ENCODE assay signal across 16 mouse cellular contexts in genomic region chr1:118335847-118336246, GRCm38 (mm10). TPM values are rescaled to one million over a fixed set of nuclear protein-coding genes. Genes with fewer than 3 reads are reported as not detected.
A peak's percentile ranks its signal among the peaks of the same experiment; 100 is the strongest.
DNase-seq lines count a peak whose midpoint lies in the region; ATAC-seq and TF ChIP-seq lines count a peak whose summit lies in the region.
"Had no signal": no experiment of that assay in that cellular context is flagged by ENCODE, and none has a peak within 500 bp of the region (broad histone marks: within the 10 kb centered on the region; RNA-seq: fewer than 3 reads in every experiment).

No protein-coding gene starts in this region.

- H3K9ac ChIP-seq in kidney, embryonic 15.5 days: no peak overlapping the region
- H3K9ac ChIP-seq in midbrain, postnatal 0 days (replicated peaks; ENCODE audit: low read length, poor library complexity, severe bottlenecking): no peak overlapping the region
- H3K9ac ChIP-seq in midbrain, embryonic 11.5 days (ENCODE audit: low read length): no peak overlapping the region
- H3K9ac ChIP-seq: neural tube, embryonic 13.5 days; stomach, embryonic 15.5 days had no signal

- H3K4me3 ChIP-seq in kidney, embryonic 15.5 days (replicated peaks): no peak overlapping the region
- no peak overlapping the region for H3K4me3 ChIP-seq in midbrain, postnatal 0 days (ENCODE audit: low read depth, low read length)
- H3K4me3 ChIP-seq in midbrain, embryonic 11.5 days (ENCODE audit: low read depth, low read length): no peak overlapping the region
- H3K4me3 ChIP-seq: neural tube, embryonic 13.5 days; stomach, embryonic 15.5 days had no signal

- no peak overlapping the region for H3K4me2 ChIP-seq in kidney, embryonic 15.5 days
- H3K4me2 ChIP-seq in midbrain, postnatal 0 days (ENCODE audit: low read depth, low read length, poor library complexity, severe bottlenecking): no peak overlapping the region
- no peak overlapping the region for H3K4me2 ChIP-seq in midbrain, embryonic 11.5 days
- H3K4me2 ChIP-seq: neural tube, embryonic 13.5 days; stomach, embryonic 15.5 days had no signal

- H3K27ac ChIP-seq in kidney, embryonic 15.5 days: no peak overlapping the region
- H3K27ac ChIP-seq in midbrain, postnatal 0 days (ENCODE audit: low read depth, low read length): no peak overlapping the region
- H3K27ac ChIP-seq in midbrain, embryonic 11.5 days (ENCODE audit: low read depth, low read length): no peak overlapping the region
- H3K27ac ChIP-seq: neural tube, embryonic 13.5 days; stomach, embryonic 15.5 days had no signal

- H3K4me1 ChIP-seq in kidney, embryonic 15.5 days: no peaks in the 10 kb centered on the region
- H3K4me1 ChIP-seq in midbrain, postnatal 0 days (ENCODE audit: insufficient read depth, low read length): no peaks in the 10 kb centered on the region
- no peaks in the 10 kb centered on the region for H3K4me1 ChIP-seq in midbrain, embryonic 11.5 days (ENCODE audit: control insufficient read depth, insufficient read depth, low read length)
- H3K4me1 ChIP-seq: neural tube, embryonic 13.5 days; stomach, embryonic 15.5 days had no signal

- no peaks in the 10 kb centered on the region for H3K27me3 ChIP-seq in kidney, embryonic 15.5 days
- H3K27me3 ChIP-seq in midbrain, postnatal 0 days (ENCODE audit: insufficient read depth, low read length): no peaks in the 10 kb centered on the region
- H3K27me3 ChIP-seq in midbrain, embryonic 11.5 days (ENCODE audit: control insufficient read depth, insufficient read depth, low read length): no peaks in the 10 kb centered on the region
- H3K27me3 ChIP-seq: neural tube, embryonic 13.5 days; stomach, embryonic 15.5 days had no signal

- no peak for ATAC-seq in kidney, embryonic 15.5 days (replicated peaks; ENCODE audit: low FRiP score)
- ATAC-seq in midbrain, postnatal 0 days (ENCODE audit: low FRiP score): no peak
- ATAC-seq in midbrain, embryonic 11.5 days (ENCODE audit: low FRiP score): no peak
- ATAC-seq: forebrain, embryonic 16.5 days had no signal

- peaks cover 48% of the 10 kb centered on the region for H3K36me3 ChIP-seq in kidney, embryonic 15.5 days
- peaks cover 24% of the 10 kb centered on the region for H3K36me3 ChIP-seq in midbrain, postnatal 0 days (ENCODE audit: insufficient read depth, low read length)
- peaks cover 12% of the 10 kb centered on the region; the same call in 1 of the 2 replicates for H3K36me3 ChIP-seq in midbrain, embryonic 11.5 days (ENCODE audit: control insufficient read depth, insufficient read depth, low read length)

- no peaks in the 10 kb centered on the region for H3K9me3 ChIP-seq in kidney, embryonic 15.5 days (replicated peaks)
- no peaks in the 10 kb centered on the region for H3K9me3 ChIP-seq in midbrain, postnatal 0 days (ENCODE audit: low read length)
- H3K9me3 ChIP-seq in midbrain, embryonic 11.5 days (ENCODE audit: control insufficient read depth, low read length): no peaks in the 10 kb centered on the region
- H3K9me3 ChIP-seq: neural tube, embryonic 13.5 days; stomach, embryonic 15.5 days had no signal

- peak; percentile 15 for DNase-seq in kidney, adult 9 months
- peak; percentile 37 for DNase-seq in midbrain, postnatal 0 days (ENCODE audit: low spot score)
- DNase-seq in midbrain, embryonic 11.5 days (ENCODE audit: low spot score, missing footprints): no peak
- peak; percentile 65 for DNase-seq in NIH3T3 (ENCODE audit: low read depth)
- peak; percentile 34 for DNase-seq in retina, postnatal 1 day
- no peak for DNase-seq in layer of hippocampus, adult 18-20 months (ENCODE audit: low spot score in 2 of 2)
- DNase-seq in frontal cortex, postnatal 25 days (ENCODE audit: low spot score in 2 of 2): no peak
- DNase-seq: adrenal gland, postnatal 36 days; cerebellum, adult 11-12 months; heart, postnatal 4 days; kidney, postnatal 4 days; right cerebral cortex, postnatal 25 days had no signal

- peak; percentile 57 for TF ChIP-seq CTCF in midbrain, postnatal 0 days (IDR thresholded peaks at IDR 0.05)

RNA-seq across cellular contexts. Expression of gene Nifk, which starts 14.2 kb away (rescaled TPM):
- polyA plus RNA-seq in kidney, embryonic 15.5 days (2015; fragmentation: Nextera tagmentation; extraction: Ambion mirVana): 81.4 and 88.9 TPM in 2 replicates
- total RNA-seq in midbrain, postnatal 0 days (2014; rRNA removed): 34.1 and 45.8 TPM in 2 replicates
- polyA plus RNA-seq in midbrain, postnatal 0 days (2015; fragmentation: Nextera tagmentation; extraction: Ambion mirVana): 72.9 and 78.0 TPM in 2 replicates
- 104 and 107 TPM in 2 replicates for polyA plus RNA-seq in midbrain, embryonic 11.5 days (2014; fragmentation: Nextera tagmentation; extraction: Ambion mirVana)
- total RNA-seq in layer of hippocampus, adult 18-20 months (2021): 10 to 100 TPM; 23.8 to 27.0 TPM

RNA-seq across cellular contexts. Expression of gene Tsn, which starts 24.3 kb away (rescaled TPM):
- polyA plus RNA-seq in kidney, embryonic 15.5 days (2015; fragmentation: Nextera tagmentation; extraction: Ambion mirVana): 311 and 324 TPM in 2 replicates
- 210 and 227 TPM in 2 replicates for total RNA-seq in midbrain, postnatal 0 days (2014; rRNA removed)
- polyA plus RNA-seq in midbrain, postnatal 0 days (2015; fragmentation: Nextera tagmentation; extraction: Ambion mirVana): 628 and 681 TPM in 2 replicates
- polyA plus RNA-seq in midbrain, embryonic 11.5 days (2014; fragmentation: Nextera tagmentation; extraction: Ambion mirVana): 445 and 473 TPM in 2 replicates
- 100 to 1,000 TPM; 109 to 110 TPM for total RNA-seq in layer of hippocampus, adult 18-20 months (2021)

RNA-seq across cellular contexts. Expression of gene Clasp1, which starts 53.0 kb away (rescaled TPM):
- 43.9 and 50.1 TPM in 2 replicates for polyA plus RNA-seq in kidney, embryonic 15.5 days (2015; fragmentation: Nextera tagmentation; extraction: Ambion mirVana)
- 141 and 153 TPM in 2 replicates for total RNA-seq in midbrain, postnatal 0 days (2014; rRNA removed)
- 53.7 and 75.9 TPM in 2 replicates for polyA plus RNA-seq in midbrain, postnatal 0 days (2015; fragmentation: Nextera tagmentation; extraction: Ambion mirVana)
- 90.6 and 96.8 TPM in 2 replicates for polyA plus RNA-seq in midbrain, embryonic 11.5 days (2014; fragmentation: Nextera tagmentation; extraction: Ambion mirVana)
- total RNA-seq in layer of hippocampus, adult 18-20 months (2021): 10 to 100 TPM; 91.0 to 94.3 TPM

Comparison
In these comparisons a context has a peak if more than half of its experiments do, and no peak if none do; other contexts are left out.
1. DNase-seq: peak in kidney, adult 9 months (single experiment), midbrain, postnatal 0 days (single experiment), NIH3T3 (single experiment) and retina, postnatal 1 day (single experiment); none in midbrain, embryonic 11.5 days (single experiment), layer of hippocampus, adult 18-20 months (0 of 2) and frontal cortex, postnatal 25 days (0 of 2).